Mouse (Mus musculus): ENCODE data around the gene Dop1b.

DNA sequence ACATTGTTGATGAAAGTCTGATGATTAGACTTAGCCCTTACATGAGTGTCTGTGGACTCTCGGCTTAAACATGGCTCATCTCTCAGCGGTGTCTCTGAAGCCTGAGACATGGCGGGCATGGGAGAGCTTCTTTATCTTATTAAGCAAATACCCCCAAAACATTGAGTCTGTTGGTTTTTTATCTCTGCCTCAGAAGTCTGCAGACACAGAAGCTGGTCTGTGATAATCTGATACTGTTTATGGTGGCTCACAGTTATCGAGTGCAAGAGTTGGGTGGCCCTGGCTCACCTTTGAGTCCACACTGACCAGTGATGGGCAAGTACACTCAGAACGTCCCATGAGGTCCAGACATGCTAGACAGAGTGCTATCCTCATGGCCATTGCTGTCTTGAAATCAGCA is 63.0 kb downstream of the Dop1b start:
- TF ChIP-seq CTCF (IDR thresholded peaks at IDR 0.05; ENCODE audit: control insufficient read depth, insufficient read depth, insufficient replicate concordance, low read depth, low read length) (no peak), POLR2A (IDR thresholded peaks at IDR 0.05; ENCODE audit: control insufficient read depth, low read depth, low read length) (no peak)

Data from testis, adult 2 months (tissue).